Mouse (Mus musculus) brain, embryonic 14.5 days (tissue): ENCODE data around the gene Fars2.

Experiments
- CTCF ChIP-seq: fragments of 200-500 bp; IDR thresholded peaks from 2 replicates; pipeline ENCODE4 v1.5.1; 2012; ENCODE audit warnings: inconsistent platforms, mild to moderate bottlenecking, moderate library complexity, borderline replicate concordance; ENCODE audit not compliant: insufficient read depth, insufficient read length; ENCODE audit errors: extremely low read depth
- POLR2A ChIP-seq: fragments of 200-500 bp; IDR thresholded peaks from 2 replicates; pipeline ENCODE4 v1.6.1; 2012; ENCODE audit warnings: mild to moderate bottlenecking, inconsistent platforms, borderline replicate concordance; ENCODE audit not compliant: poor library complexity, insufficient read depth, insufficient read length, severe bottlenecking; ENCODE audit errors: extremely low read depth

DNA sequence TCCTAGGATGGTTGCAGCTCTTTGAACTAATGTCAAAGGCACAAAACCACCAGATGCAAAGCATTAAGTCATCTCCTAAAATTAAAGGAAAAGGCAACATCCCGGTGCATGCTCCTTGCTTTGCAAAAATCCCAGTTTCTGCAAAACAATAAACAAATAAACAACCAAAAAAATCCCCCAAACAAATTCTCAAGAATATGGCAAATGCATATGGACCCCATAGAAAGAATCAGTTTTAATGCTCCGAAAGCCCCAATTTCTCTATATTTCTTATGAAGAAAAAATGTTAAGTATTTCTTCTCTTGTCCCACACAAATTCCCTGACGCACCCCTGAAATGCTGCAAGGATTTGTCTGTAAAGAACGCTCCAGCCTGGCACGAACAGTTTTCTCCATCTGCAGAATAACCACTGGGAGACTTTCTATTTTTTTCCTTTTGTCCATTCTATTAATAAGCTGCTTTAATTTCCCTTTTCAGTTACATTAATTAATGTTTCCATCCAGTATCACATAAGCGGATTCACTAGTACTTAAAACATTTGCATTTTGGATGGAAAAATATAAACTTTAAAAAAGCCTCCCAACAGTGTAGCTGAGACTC is 615.8 kb downstream of the Fars2 start:
- TF ChIP-seq POLR2A (no peak), CTCF (no peak)
